Mouse (Mus musculus) forebrain, embryonic 16.5 days (tissue): ENCODE data around the gene H2-Oa. TPM values are rescaled to one million over a fixed set of nuclear protein-coding genes. Genes with fewer than 3 reads are reported as not detected.

Experiments
- ATAC-seq: fragments of 200-750 bp; cut with Nextera tagmentation; 2 replicates; pipeline ENCODE4 v1.8.0; 2017; ENCODE audit warnings: mild to moderate bottlenecking, moderate library complexity
- H3K27ac ChIP-seq: fragments of 300-500 bp; sonication (generic); 2 replicates; pipeline ENCODE4 v1.5.1; 2014; ENCODE audit warnings: low read length, control low read depth
- H3K27me3 ChIP-seq: fragments of 300-500 bp; sonication (generic); replicated peaks from 2 replicates; pipeline ENCODE4 v1.6.1; 2014; ENCODE audit warnings: low read length; ENCODE audit not compliant: control insufficient read depth, insufficient read depth
- H3K36me3 ChIP-seq: fragments of 300-500 bp; sonication (generic); 2 replicates; pipeline ENCODE4 v1.6.1; 2014; ENCODE audit not compliant: control insufficient read depth, insufficient read depth
- H3K4me1 ChIP-seq: fragments of 300-500 bp; sonication (generic); replicated peaks from 2 replicates; pipeline ENCODE4 v1.6.1; 2014; ENCODE audit warnings: low read length; ENCODE audit not compliant: control insufficient read depth, insufficient read depth
- H3K4me2 ChIP-seq: fragments of 300-500 bp; sonication (generic); 2 replicates; pipeline ENCODE4 v1.6.1; 2014; ENCODE audit warnings: mild to moderate bottlenecking, low read length, control low read depth
- H3K4me3 ChIP-seq: fragments of 300-500 bp; sonication (generic); replicated peaks from 2 replicates; pipeline ENCODE4 v1.5.1; 2014; ENCODE audit warnings: mild to moderate bottlenecking, low read length, control low read depth
- H3K9ac ChIP-seq: fragments of 300-500 bp; sonication (generic); replicated peaks from 2 replicates; pipeline ENCODE4 v1.6.1; 2014; ENCODE audit warnings: low read depth, low read length, control low read depth
- H3K9me3 ChIP-seq: fragments of 300-500 bp; sonication (generic); 2 replicates; pipeline ENCODE4 v1.6.1; 2016; ENCODE audit warnings: low read length; ENCODE audit not compliant: control insufficient read depth
- WGBS: fragments of 180-500 bp; shearing (Covaris S2); extraction: QIAGEN DNeasy Blood & Tissue Kit; methylation state at CpG from one replicate; pipeline ENCODE4 v1.1.7; 2014; 5-methylcytosine and 5-hydroxymethylcytosine counted together
- polyA plus RNA-seq: library from polyadenylated mRNA; unstranded; fragments of >200 nt; fragmentation: Nextera tagmentation; extraction: Ambion mirVana; gene quantifications from 2 replicates; pipeline ENCODE4 v1.2.1, GENCODE M21; 2015

H2-Oa gene
- polyA plus RNA-seq, 1 experiment from 2014 or later, result 0.28 TPM

GRCm38 (mm10) chr17:34079002-34079401 lies 13.1 kb upstream of the H2-Oa start:
- Histone ChIP-seq H3K4me1 (peaks cover 2% of the 10 kb centered on the region; the same call in 1 of the 2 replicates), H3K27me3 (peaks cover 4% of the 10 kb centered on the region; the same call in 1 of the 2 replicates), H3K4me2 (no peak overlapping the region), H3K9ac (no peak overlapping the region), H3K9me3 (no peaks in the 10 kb centered on the region), H3K27ac (no peak overlapping the region), H3K4me3 (no peak overlapping the region), H3K36me3 (no peaks in the 10 kb centered on the region)
- WGBS, result 93% methylated on average over 11 of the region's 11 CpGs
- ATAC-seq, result no peak

GRCm38 (mm10) chr17:34079621-34080020 lies 12.5 kb upstream of the H2-Oa start:
- Histone ChIP-seq H3K9ac (no peak overlapping the region), H3K36me3 (no peaks in the 10 kb centered on the region), H3K4me1 (peaks cover 2% of the 10 kb centered on the region; the same call in 1 of the 2 replicates), H3K4me3 (no peak overlapping the region), H3K27ac (no peak overlapping the region), H3K27me3 (peaks cover 4% of the 10 kb centered on the region; the same call in 1 of the 2 replicates), H3K9me3 (no peaks in the 10 kb centered on the region), H3K4me2 (no peak overlapping the region)
- peak; percentile 83 for ATAC-seq
- 15% methylated on average over 5 of the region's 5 CpGs for WGBS

- Histone ChIP-seq H3K36me3 (no peaks in the 10 kb centered on the region), H3K27ac (no peak overlapping the region), H3K4me2 (no peak overlapping the region), H3K4me3 (no peak overlapping the region), H3K9me3 (no peaks in the 10 kb centered on the region), H3K4me1 (no peaks in the 10 kb centered on the region; the same call in 1 of the 2 replicates), H3K27me3 (no peaks in the 10 kb centered on the region), H3K9ac (no peak overlapping the region)
- 1% methylated on average over 8 of the region's 8 CpGs for WGBS
- no peak for ATAC-seq
These were observed 9.0 kb upstream of the H2-Oa start for GRCm38 (mm10) chr17:34083104-34083503.

GRCm38 (mm10) chr17:34087386-34087785 lies 4.8 kb upstream of the H2-Oa start:
- Histone ChIP-seq H3K4me3 (no peak overlapping the region), H3K27ac (no peak overlapping the region), H3K9me3 (no peaks in the 10 kb centered on the region), H3K27me3 (no peaks in the 10 kb centered on the region), H3K36me3 (no peaks in the 10 kb centered on the region), H3K4me2 (no peak overlapping the region), H3K4me1 (no peaks in the 10 kb centered on the region; the same call in 1 of the 2 replicates), H3K9ac (no peak overlapping the region)
- no peak for ATAC-seq
- WGBS, result 31% methylated on average over 2 of the region's 2 CpGs

GRCm38 (mm10) chr17:34088124-34088523 lies 4.0 kb upstream of the H2-Oa start:
- H3K27me3 ChIP-seq, result no peaks in the 10 kb centered on the region
- no peak overlapping the region for H3K4me2 ChIP-seq
- WGBS, result 77% methylated on average over 11 of the region's 11 CpGs
- no peaks in the 10 kb centered on the region for H3K36me3 ChIP-seq
- H3K27ac ChIP-seq, result no peak overlapping the region
- no peaks in the 10 kb centered on the region; the same call in 1 of the 2 replicates for H3K4me1 ChIP-seq
- no peak for ATAC-seq
- no peak overlapping the region for H3K9ac ChIP-seq
- H3K4me3 ChIP-seq, result no peak overlapping the region
- H3K9me3 ChIP-seq, result no peaks in the 10 kb centered on the region

GRCm38 (mm10) chr17:34090923-34091322 lies 1.2 kb upstream of the H2-Oa start:
- no peak overlapping the region for H3K27ac ChIP-seq
- no peaks in the 10 kb centered on the region for H3K4me1 ChIP-seq
- no peak overlapping the region for H3K4me2 ChIP-seq
- WGBS, result 44% methylated on average over 7 of the region's 7 CpGs
- H3K9ac ChIP-seq, result no peak overlapping the region
- H3K4me3 ChIP-seq, result no peak overlapping the region
- no peaks in the 10 kb centered on the region for H3K9me3 ChIP-seq
- no peaks in the 10 kb centered on the region for H3K36me3 ChIP-seq
- H3K27me3 ChIP-seq, result no peaks in the 10 kb centered on the region
- no peak for ATAC-seq

GRCm38 (mm10) chr17:34093199-34093874 lies 1.2 kb downstream of the H2-Oa start:
- H3K4me1 ChIP-seq, result no peaks in the 10 kb centered on the region
- no peaks in the 10 kb centered on the region for H3K9me3 ChIP-seq
- WGBS, result 39% methylated on average over 7 of the region's 7 CpGs
- H3K27me3 ChIP-seq, result no peaks in the 10 kb centered on the region
- ATAC-seq, result no peak
- H3K4me3 ChIP-seq, result no peak overlapping the region
- no peaks in the 10 kb centered on the region for H3K36me3 ChIP-seq
- H3K27ac ChIP-seq, result no peak overlapping the region
- no peak overlapping the region for H3K4me2 ChIP-seq
- no peak overlapping the region for H3K9ac ChIP-seq

GRCm38 (mm10) chr17:34094283-34095035 lies 2.3 kb downstream of the H2-Oa start:
- Histone ChIP-seq H3K4me3 (no peak overlapping the region), H3K4me2 (no peak overlapping the region), H3K27me3 (no peaks in the 10 kb centered on the region), H3K27ac (no peak overlapping the region), H3K36me3 (no peaks in the 10 kb centered on the region), H3K9me3 (no peaks in the 10 kb centered on the region), H3K4me1 (0 out of 2 replicates have a peak, but pooled peaks cover under 1% of the 10 kb centered on the region), H3K9ac (no peak overlapping the region)
- no peak for ATAC-seq
- WGBS, result 86% methylated on average over 27 of the region's 27 CpGs

GRCm38 (mm10) chr17:34096497-34097010 lies 4.4 kb downstream of the H2-Oa start:
- Histone ChIP-seq H3K27me3 (no peaks in the 10 kb centered on the region), H3K36me3 (no peaks in the 10 kb centered on the region), H3K4me3 (no peak overlapping the region), H3K4me2 (no peak overlapping the region), H3K4me1 (peaks cover 4% of the 10 kb centered on the region; the same call in 1 of the 2 replicates), H3K9me3 (no peaks in the 10 kb centered on the region), H3K27ac (no peak overlapping the region), H3K9ac (no peak overlapping the region)
- WGBS, result 74% methylated on average over 3 of the region's 3 CpGs
- no peak for ATAC-seq
